Mouse (Mus musculus) embryonic facial prominence, embryonic 11.5 days (tissue): ENCODE measurements around the gene Bpifa1. TPM values are rescaled to one million over a fixed set of nuclear protein-coding genes. Genes with fewer than 3 reads are reported as not detected.

Experiments
- ATAC-seq: fragments of 200-750 bp; cut with Nextera tagmentation; replicated peaks from 2 replicates; pipeline ENCODE4 v1.8.0; 2017; ENCODE audit warnings: low read depth; ENCODE audit not compliant: insufficient number of reproducible peaks, low FRiP score, low TSS enrichment
- DNase-seq: peaks from one replicate; pipeline ENCODE4 v3.0.0-alpha.2; 2015; ENCODE audit warnings: low spot score
- H3K27ac ChIP-seq: fragments of 300-500 bp; sonication (generic); replicated peaks from 2 replicates; pipeline ENCODE4 v1.5.1; 2014; ENCODE audit warnings: mild to moderate bottlenecking, low read depth, low read length, control low read depth
- H3K27me3 ChIP-seq: fragments of 300-500 bp; sonication (generic); 2 replicates; pipeline ENCODE4 v1.6.1; 2014; ENCODE audit warnings: mild to moderate bottlenecking, low read length, moderate library complexity, mixed read lengths; ENCODE audit not compliant: control insufficient read depth, insufficient read depth
- H3K36me3 ChIP-seq: fragments of 300-500 bp; sonication (generic); replicated peaks from 2 replicates; pipeline ENCODE4 v1.6.1; 2014; ENCODE audit warnings: low read depth, mild to moderate bottlenecking, low read length, moderate library complexity, mixed read lengths; ENCODE audit not compliant: control insufficient read depth, insufficient read depth
- H3K4me1 ChIP-seq: fragments of 300-500 bp; sonication (generic); 2 replicates; pipeline ENCODE4 v1.6.1; 2014; ENCODE audit warnings: low read length, mixed read lengths; ENCODE audit not compliant: control insufficient read depth, insufficient read depth
- H3K4me2 ChIP-seq: fragments of 300-500 bp; sonication (generic); 2 replicates; pipeline ENCODE4 v1.6.1; 2014; ENCODE audit warnings: low read depth, mild to moderate bottlenecking, control low read depth, low read length, moderate library complexity
- H3K4me3 ChIP-seq: fragments of 300-500 bp; sonication (generic); 2 replicates; pipeline ENCODE4 v1.5.1; 2014; ENCODE audit warnings: low read depth, low read length, control low read depth
- H3K9ac ChIP-seq: fragments of 300-500 bp; sonication (generic); replicated peaks from 2 replicates; pipeline ENCODE4 v1.6.1; 2014; ENCODE audit warnings: mild to moderate bottlenecking, control low read depth, low read length
- H3K9me3 ChIP-seq: fragments of 300-500 bp; sonication (generic); replicated peaks from 2 replicates; pipeline ENCODE4 v1.6.1; 2016; ENCODE audit warnings: mild to moderate bottlenecking, low read length, inconsistent platforms, mixed read lengths; ENCODE audit not compliant: control insufficient read depth
- WGBS: fragments of 180-500 bp; shearing (Covaris S2); extraction: QIAGEN DNeasy Blood & Tissue Kit; methylation state at CpG from one replicate; pipeline ENCODE4 v1.1.7; 2014; 5-methylcytosine and 5-hydroxymethylcytosine counted together
- polyA plus RNA-seq: library from polyadenylated mRNA; unstranded; fragments of >200 nt; fragmentation: Nextera tagmentation; extraction: Ambion mirVana; gene quantifications from 2 replicates; pipeline ENCODE4 v1.2.1, GENCODE M21; 2014

Bpifa1 gene
- not detected in 2 replicates for polyA plus RNA-seq

DNA sequence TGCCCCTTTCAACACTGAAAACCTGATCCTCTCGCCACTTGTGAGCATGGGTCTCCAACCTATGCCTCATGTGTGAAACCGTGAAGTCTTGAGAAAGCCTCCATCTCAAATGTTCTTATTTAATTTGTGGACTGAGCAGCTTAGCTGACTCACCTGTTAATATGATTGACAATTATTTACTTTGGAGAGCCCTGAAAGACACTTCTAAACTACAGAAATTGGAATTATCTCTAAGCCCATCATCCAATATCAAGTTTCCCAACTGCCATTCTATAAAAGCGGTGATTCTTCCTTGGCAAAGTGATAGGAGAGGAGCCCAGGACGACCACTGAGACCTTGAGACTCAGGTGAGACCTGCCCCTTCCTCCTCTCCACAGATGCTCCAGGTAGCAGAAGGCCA is at the start of gene Bpifa1:
Gene Bpifa1 (plus strand): TSS at position 301 of the 400 bp plus-strand sequence.
- H3K27ac ChIP-seq, result no peak within 1 kb of the TSS
- H3K9me3 ChIP-seq, result no peaks in the 10 kb centered on the region
- no peaks in the 10 kb centered on the region for H3K27me3 ChIP-seq
- no peak for ATAC-seq
- H3K4me2 ChIP-seq, result no peak within 1 kb of the TSS
- no peak within 1 kb of the TSS for H3K9ac ChIP-seq
- 74% methylated on average over 4 of the region's 4 CpGs for WGBS
- H3K36me3 ChIP-seq, result no peaks in the 10 kb centered on the region
- no peak within 1 kb of the TSS for H3K4me3 ChIP-seq
- no peaks in the 10 kb centered on the region for H3K4me1 ChIP-seq
- DNase-seq, result no peak

DNA sequence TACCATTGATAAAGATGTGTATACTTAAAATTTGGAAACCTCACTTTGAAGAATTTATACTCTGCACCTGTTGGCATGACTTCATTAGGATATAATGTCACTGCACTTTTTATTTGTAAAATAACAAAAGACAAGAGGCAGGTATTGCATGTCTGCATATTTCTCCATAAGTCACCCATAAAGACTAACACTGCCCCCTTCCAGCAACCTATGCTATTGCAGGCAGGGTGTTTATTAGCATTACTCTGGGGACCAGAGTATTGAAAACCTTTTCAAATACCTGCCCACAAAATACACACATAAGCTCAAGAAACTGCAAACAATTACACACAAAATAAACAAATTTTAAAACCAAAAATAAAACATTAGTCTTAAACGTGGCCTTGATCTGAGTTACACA is 44.9 kb upstream of the Bpifa1 start:
- DNase-seq (peak; percentile 24), ATAC-seq (no peak)
- WGBS, result 37% methylated on average over 1 of the region's 1 CpGs
- H3K4me3 ChIP-seq, result no peak overlapping the region
- no peaks in the 10 kb centered on the region for H3K9me3 ChIP-seq
- H3K9ac ChIP-seq, result no peak overlapping the region
- no peaks in the 10 kb centered on the region for H3K27me3 ChIP-seq
- H3K27ac ChIP-seq, result no peak overlapping the region
- H3K36me3 ChIP-seq, result no peaks in the 10 kb centered on the region
- H3K4me2 ChIP-seq, result no peak overlapping the region
- H3K4me1 ChIP-seq, result no peaks in the 10 kb centered on the region

DNA sequence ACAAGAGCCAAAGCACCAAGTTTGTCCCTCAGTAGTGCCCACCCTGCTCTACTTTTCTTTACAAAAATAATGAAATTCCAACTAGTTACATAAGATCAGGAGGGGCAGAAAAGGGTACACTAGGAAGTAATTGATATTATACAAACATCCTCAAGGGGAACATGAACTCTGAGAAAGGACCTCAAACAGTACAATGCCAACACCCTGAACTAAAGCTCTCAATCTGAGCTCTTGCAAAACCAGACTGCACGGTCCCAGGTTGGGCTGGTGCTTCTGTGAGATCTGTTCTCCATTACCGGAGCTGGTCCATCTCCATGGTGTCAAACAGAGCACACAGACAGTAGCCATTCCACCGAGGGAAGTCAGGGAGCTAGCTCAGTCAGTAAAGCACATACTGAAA is 25.3 kb upstream of the Bpifa1 start:
- no peak for ATAC-seq
- Histone ChIP-seq H3K9me3 (no peaks in the 10 kb centered on the region), H3K4me1 (no peaks in the 10 kb centered on the region), H3K36me3 (no peaks in the 10 kb centered on the region), H3K4me3 (no peak overlapping the region), H3K27ac (no peak overlapping the region), H3K27me3 (no peaks in the 10 kb centered on the region), H3K4me2 (no peak overlapping the region), H3K9ac (no peak overlapping the region)
- 85% methylated on average over 3 of the region's 3 CpGs for WGBS
- DNase-seq, result no peak

DNA sequence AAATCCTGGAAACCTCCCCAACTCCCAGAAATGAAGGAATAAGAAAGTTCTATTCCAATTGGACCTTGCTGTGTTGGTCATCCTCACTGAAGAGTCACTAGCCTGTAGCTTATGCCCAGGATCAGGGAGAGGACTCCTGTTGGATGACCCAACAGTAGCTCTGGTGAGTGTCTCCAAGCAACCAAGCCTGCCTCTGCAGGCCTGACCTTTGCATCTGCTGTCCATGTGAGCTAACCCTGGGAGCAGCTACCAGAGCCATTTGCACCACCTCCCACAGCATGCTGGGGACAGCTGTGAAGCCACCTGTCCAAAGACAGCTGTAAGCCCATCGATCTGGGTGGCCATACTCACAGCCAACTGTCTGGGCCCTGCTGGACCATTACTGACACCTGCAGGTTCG is 12.6 kb upstream of the Bpifa1 start, which contains the start of gene Bpifa3:
Gene Bpifa3 (plus strand): TSS at position 217 of the 400 bp plus-strand sequence.
- no peak for DNase-seq
- Histone ChIP-seq H3K4me2 (no peak within 1 kb of the TSS), H3K36me3 (no peaks in the 10 kb centered on the region), H3K4me3 (no peak within 1 kb of the TSS), H3K9ac (no peak within 1 kb of the TSS), H3K27me3 (no peaks in the 10 kb centered on the region), H3K9me3 (no peaks in the 10 kb centered on the region), H3K4me1 (no peaks in the 10 kb centered on the region), H3K27ac (no peak within 1 kb of the TSS)
- 64% methylated on average over 2 of the region's 2 CpGs for WGBS
- ATAC-seq, result no peak

- Histone ChIP-seq H3K9ac (no peak overlapping the region), H3K9me3 (no peaks in the 10 kb centered on the region), H3K27ac (no peak overlapping the region), H3K4me2 (no peak overlapping the region), H3K27me3 (no peaks in the 10 kb centered on the region), H3K4me3 (no peak overlapping the region), H3K4me1 (no peaks in the 10 kb centered on the region), H3K36me3 (no peaks in the 10 kb centered on the region)
- ATAC-seq (no peak), DNase-seq (no peak)
- WGBS, result 83% methylated on average over 3 of the region's 3 CpGs
Measured at GRCm38 (mm10) chr2:154143735-154144134, 1.1 kb downstream of the Bpifa1 start.

GRCm38 (mm10) chr2:154147496-154147895 is 4.8 kb downstream of the Bpifa1 start:
- no peak overlapping the region for H3K4me3 ChIP-seq
- H3K27ac ChIP-seq, result no peak overlapping the region
- 83% methylated on average over 4 of the region's 4 CpGs for whole genome bisulfite sequencing
- H3K36me3 ChIP-seq, result no peaks in the 10 kb centered on the region
- H3K4me2 ChIP-seq, result no peak overlapping the region
- no peaks in the 10 kb centered on the region for H3K27me3 ChIP-seq
- H3K9me3 ChIP-seq, result no peaks in the 10 kb centered on the region
- no peak for ATAC-seq
- DNase-seq, result no peak
- H3K9ac ChIP-seq, result no peak overlapping the region
- no peaks in the 10 kb centered on the region for H3K4me1 ChIP-seq

- H3K4me2 ChIP-seq, result no peak overlapping the region
- 31% methylated on average over 3 of the region's 3 CpGs for whole genome bisulfite sequencing
- H3K9ac ChIP-seq, result no peak overlapping the region
- H3K36me3 ChIP-seq, result no peaks in the 10 kb centered on the region
- no peaks in the 10 kb centered on the region for H3K9me3 ChIP-seq
- H3K4me3 ChIP-seq, result no peak overlapping the region
- H3K4me1 ChIP-seq, result no peaks in the 10 kb centered on the region
- H3K27me3 ChIP-seq, result no peaks in the 10 kb centered on the region
- no peak for ATAC-seq
- DNase-seq, result peak; percentile 62
- no peak overlapping the region for H3K27ac ChIP-seq
Measured at GRCm38 (mm10) chr2:154158433-154158832, 15.8 kb downstream of the Bpifa1 start.

GRCm38 (mm10) chr2:154162307-154162706 is 19.6 kb downstream of the Bpifa1 start, which contains the start of gene Bpifa5:
Bpifa5 (plus strand) TSS chr2:154162607.
- Histone ChIP-seq H3K27ac (no peak within 1 kb of the TSS), H3K9ac (no peak within 1 kb of the TSS), H3K4me1 (no peaks in the 10 kb centered on the region), H3K36me3 (no peaks in the 10 kb centered on the region), H3K4me3 (no peak within 1 kb of the TSS), H3K9me3 (no peaks in the 10 kb centered on the region), H3K27me3 (no peaks in the 10 kb centered on the region), H3K4me2 (no peak within 1 kb of the TSS)
- no peak for DNase-seq
- no peak for ATAC-seq
- 84% methylated on average over 8 of the region's 8 CpGs for WGBS
